Mouse (Mus musculus) liver, postnatal 0 days (tissue): ENCODE results near the gene Mllt11.

Experiments
- CTCF ChIP-seq: sonication (generic); IDR thresholded peaks from 2 replicates; pipeline ENCODE4 v1.5.1; 2016; ENCODE audit warnings: antibody characterized with exemption, low read depth
- EP300 ChIP-seq: IDR thresholded peaks from 2 replicates; pipeline ENCODE4 v1.6.1; 2016; ENCODE audit warnings: antibody characterized with exemption, low read depth, mild to moderate bottlenecking

DNA sequence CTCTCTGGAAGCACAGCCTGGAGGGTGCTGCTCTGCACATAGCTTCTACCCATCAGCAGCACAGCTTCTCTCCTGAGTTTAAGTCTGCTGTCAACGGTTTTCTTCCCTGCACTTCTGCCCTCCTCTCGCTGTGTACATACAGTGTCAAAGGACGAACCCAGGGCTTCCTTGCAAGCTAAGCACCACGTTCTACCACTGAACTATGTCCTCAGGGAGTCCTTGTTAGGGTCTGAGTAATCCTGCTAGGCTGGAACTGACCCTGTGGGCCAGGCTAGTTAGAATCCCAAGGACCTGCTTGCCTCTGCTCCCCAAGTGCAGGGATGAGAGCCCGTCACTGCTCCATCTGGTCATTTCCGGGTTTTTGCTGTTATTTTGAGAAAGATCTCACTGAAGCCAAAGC, 45.1 kb downstream of the Mllt11 start:
- TF ChIP-seq CTCF, result no peak
- no peak for TF ChIP-seq EP300
